Mouse (Mus musculus): ENCODE measurements around the gene Dennd1a. TPM values are rescaled to one million over a fixed set of nuclear protein-coding genes. Genes with fewer than 3 reads are reported as not detected.

Gene Dennd1a
- polyA plus RNA-seq, 1 experiment: 36.2 TPM

DNA sequence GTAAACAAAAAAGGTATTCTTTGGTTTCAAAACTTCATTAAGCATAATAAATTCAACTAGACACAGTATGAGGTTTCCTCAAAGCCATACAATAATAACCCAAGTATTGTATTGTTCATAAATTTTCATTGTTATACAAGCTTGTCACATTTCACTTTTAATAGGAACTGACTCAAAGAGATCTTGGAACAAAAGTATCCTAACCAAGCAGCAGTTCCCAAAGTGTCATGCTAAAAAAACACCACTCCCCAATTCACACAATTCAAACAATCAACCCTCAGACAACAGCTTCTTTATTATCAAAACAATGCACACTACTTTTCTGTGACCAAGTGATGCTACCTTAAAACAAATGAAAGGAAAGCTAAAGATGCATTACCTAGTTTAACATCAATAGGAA is 111.9 kb downstream of the Dennd1a start:
- Histone ChIP-seq H3K27ac (ENCODE audit: insufficient read depth, low read depth, low read length) (no peak overlapping the region), H3K27me3 (replicated peaks; ENCODE audit: control insufficient read depth, insufficient read depth, low read length) (no peaks in the 10 kb centered on the region), H3K4me1 (ENCODE audit: control insufficient read depth, insufficient read depth, low read length) (no peaks in the 10 kb centered on the region), H3K36me3 (ENCODE audit: control insufficient read depth, insufficient read depth, low read length) (no peaks in the 10 kb centered on the region), H3K4me3 (ENCODE audit: insufficient read depth, low read depth, low read length) (no peak overlapping the region)
- TF ChIP-seq POLR2A (IDR thresholded peaks at IDR 0.05; ENCODE audit: low read depth, low read length) (no peak), CTCF (conservative IDR thresholded peaks at IDR 0.05; ENCODE audit: insufficient read depth, insufficient read length, low read depth, low read length) (no peak)
- DNase-seq: no peak

DNA sequence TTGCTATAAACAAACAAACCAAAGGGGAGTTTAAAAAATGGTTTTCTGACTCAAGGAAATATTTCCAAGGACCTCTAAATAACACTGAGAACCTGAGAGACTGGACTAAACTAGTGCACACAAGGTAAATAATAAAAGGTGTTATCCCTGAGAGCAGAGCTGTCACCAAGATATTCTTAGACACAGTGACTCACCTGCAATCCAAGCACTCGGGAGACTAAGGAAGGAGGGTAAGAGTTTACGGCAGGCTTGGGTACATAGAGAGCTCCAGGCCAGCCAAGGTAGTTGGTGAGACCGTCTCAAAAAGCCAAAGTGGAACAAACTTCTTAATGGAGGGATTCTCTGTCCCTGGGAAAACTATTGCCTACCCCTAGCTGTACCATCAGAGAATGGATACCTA is 118.6 kb downstream of the Dennd1a start:
- no peak for DNase-seq
- Histone ChIP-seq H3K27ac (ENCODE audit: insufficient read depth, low read depth, low read length) (no peak overlapping the region), H3K36me3 (ENCODE audit: control insufficient read depth, insufficient read depth, low read length) (no peaks in the 10 kb centered on the region), H3K27me3 (replicated peaks; ENCODE audit: control insufficient read depth, insufficient read depth, low read length) (no peaks in the 10 kb centered on the region), H3K4me3 (ENCODE audit: insufficient read depth, low read depth, low read length) (no peak overlapping the region), H3K4me1 (ENCODE audit: control insufficient read depth, insufficient read depth, low read length) (no peaks in the 10 kb centered on the region; the same call in 1 of the 2 replicates)
- WGBS: 87% methylated on average over 3 of the region's 3 CpGs
- no peak for TF ChIP-seq POLR2A (IDR thresholded peaks at IDR 0.05; ENCODE audit: low read depth, low read length)
- TF ChIP-seq CTCF (conservative IDR thresholded peaks at IDR 0.05; ENCODE audit: insufficient read depth, insufficient read length, low read depth, low read length): no peak

DNA sequence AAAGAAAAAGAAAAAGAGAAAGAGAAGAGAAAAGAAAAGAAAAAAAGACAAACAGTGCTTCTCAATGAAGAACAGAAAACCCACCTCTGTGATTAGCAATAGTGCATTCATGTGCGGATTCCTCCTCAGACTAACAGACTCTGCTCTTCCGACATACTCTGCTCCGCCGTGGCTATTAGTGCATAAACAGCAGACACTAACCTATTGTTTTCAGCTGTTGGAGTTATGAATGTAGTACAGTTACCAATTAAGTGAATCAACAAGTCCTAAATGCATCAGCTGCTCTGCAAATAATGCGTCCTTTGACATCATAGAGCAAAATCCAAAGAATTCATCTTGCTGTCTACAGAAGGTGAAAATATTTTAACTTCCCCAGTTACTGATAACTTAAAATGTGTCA is 121.2 kb downstream of the Dennd1a start:
- peaks cover 2% of the 10 kb centered on the region; the same call in 1 of the 2 replicates for H3K4me1 ChIP-seq (ENCODE audit: control insufficient read depth, insufficient read depth, low read length)
- H3K27me3 ChIP-seq (replicated peaks; ENCODE audit: control insufficient read depth, insufficient read depth, low read length): no peaks in the 10 kb centered on the region
- DNase-seq: no peak
- no peak overlapping the region for H3K27ac ChIP-seq (ENCODE audit: insufficient read depth, low read depth, low read length)
- H3K4me3 ChIP-seq (ENCODE audit: insufficient read depth, low read depth, low read length): no peak overlapping the region
- H3K36me3 ChIP-seq (ENCODE audit: control insufficient read depth, insufficient read depth, low read length): no peaks in the 10 kb centered on the region
- TF ChIP-seq POLR2A (IDR thresholded peaks at IDR 0.05; ENCODE audit: low read depth, low read length) (no peak), CTCF (conservative IDR thresholded peaks at IDR 0.05; ENCODE audit: insufficient read depth, insufficient read length, low read depth, low read length) (no peak)
- 55% methylated on average over 5 of the region's 5 CpGs for WGBS

DNA sequence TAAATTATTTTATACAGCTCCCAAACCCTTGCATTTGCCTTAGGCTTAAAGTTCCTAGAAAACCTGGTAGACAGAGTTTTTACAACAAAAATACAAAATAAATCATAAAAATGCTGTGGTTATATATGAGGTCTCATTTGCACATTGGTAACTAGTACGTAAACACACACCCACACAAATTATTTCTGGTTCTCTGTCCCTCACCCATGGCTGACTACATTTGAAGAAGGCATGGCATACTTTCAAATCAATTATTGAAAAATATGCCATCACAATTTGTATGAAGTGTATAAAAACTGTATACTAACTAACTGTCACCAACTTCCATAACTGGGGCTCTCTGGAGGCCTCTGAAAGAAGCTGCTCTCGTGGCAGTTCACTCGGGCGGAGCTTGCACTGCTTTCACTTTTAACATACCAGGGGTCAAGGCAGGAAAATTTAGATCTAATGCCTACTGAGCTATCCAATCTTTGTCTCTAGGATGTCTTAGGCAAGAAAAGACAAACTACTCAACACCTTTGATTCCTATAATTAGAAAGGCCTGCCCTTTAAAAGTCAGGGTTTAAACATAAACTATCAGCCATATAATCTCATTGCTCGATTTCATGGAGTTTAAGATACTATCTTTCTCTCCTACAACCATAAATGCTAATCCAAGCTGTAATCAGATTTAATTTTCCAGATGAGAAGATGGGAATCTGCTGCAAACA is 122.7 kb downstream of the Dennd1a start:
- TF ChIP-seq CTCF (conservative IDR thresholded peaks at IDR 0.05; ENCODE audit: insufficient read depth, insufficient read length, low read depth, low read length) (no peak), POLR2A (IDR thresholded peaks at IDR 0.05; ENCODE audit: low read depth, low read length) (no peak)
- peak; percentile 41 for DNase-seq
- 42% methylated on average over 5 of the region's 5 CpGs for whole genome bisulfite sequencing

DNA sequence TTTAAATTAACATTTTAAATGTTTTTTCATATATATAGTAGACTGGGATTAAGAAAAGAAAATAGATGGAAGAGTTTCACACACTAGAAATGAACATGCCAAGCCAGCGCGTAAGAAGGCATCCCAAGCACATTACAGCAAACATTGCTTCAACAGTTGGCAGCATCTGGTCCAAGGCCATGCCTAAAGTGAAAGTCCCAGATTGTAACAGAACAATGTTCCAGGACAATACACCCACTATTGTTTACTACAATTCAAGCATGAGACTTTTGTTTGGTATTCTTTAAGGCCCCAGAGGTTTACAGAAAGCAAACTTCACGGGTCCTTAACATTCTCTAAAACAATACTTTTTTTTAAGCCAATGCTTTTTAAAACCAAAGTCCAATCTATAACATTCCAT is 124.7 kb downstream of the Dennd1a start:
- Histone ChIP-seq H3K36me3 (ENCODE audit: control insufficient read depth, insufficient read depth, low read length) (no peaks in the 10 kb centered on the region), H3K27me3 (replicated peaks; ENCODE audit: control insufficient read depth, insufficient read depth, low read length) (no peaks in the 10 kb centered on the region), H3K27ac (ENCODE audit: insufficient read depth, low read depth, low read length) (no peak overlapping the region), H3K4me3 (ENCODE audit: insufficient read depth, low read depth, low read length) (no peak overlapping the region), H3K4me1 (ENCODE audit: control insufficient read depth, insufficient read depth, low read length) (peaks cover 13% of the 10 kb centered on the region; the same call in 1 of the 2 replicates)
- no peak for DNase-seq
- TF ChIP-seq CTCF (conservative IDR thresholded peaks at IDR 0.05; ENCODE audit: insufficient read depth, insufficient read length, low read depth, low read length) (no peak), POLR2A (IDR thresholded peaks at IDR 0.05; ENCODE audit: low read depth, low read length) (no peak)
- 77% methylated on average over 3 of the region's 3 CpGs for whole genome bisulfite sequencing

More for the DNA sequence above, 122.7 kb downstream of the Dennd1a start:
- H3K4me1 ChIP-seq (ENCODE audit: control insufficient read depth, insufficient read depth, low read length): peaks cover 9% of the 10 kb centered on the region; the same call in 1 of the 2 replicates
- H3K27me3 ChIP-seq (replicated peaks; ENCODE audit: control insufficient read depth, insufficient read depth, low read length): no peaks in the 10 kb centered on the region
- no peaks in the 10 kb centered on the region for H3K36me3 ChIP-seq (ENCODE audit: control insufficient read depth, insufficient read depth, low read length)
- no peak overlapping the region; the same call in 1 of the 2 replicates for H3K27ac ChIP-seq (ENCODE audit: insufficient read depth, low read depth, low read length)
- no peak overlapping the region for H3K4me3 ChIP-seq (ENCODE audit: insufficient read depth, low read depth, low read length)

DNA sequence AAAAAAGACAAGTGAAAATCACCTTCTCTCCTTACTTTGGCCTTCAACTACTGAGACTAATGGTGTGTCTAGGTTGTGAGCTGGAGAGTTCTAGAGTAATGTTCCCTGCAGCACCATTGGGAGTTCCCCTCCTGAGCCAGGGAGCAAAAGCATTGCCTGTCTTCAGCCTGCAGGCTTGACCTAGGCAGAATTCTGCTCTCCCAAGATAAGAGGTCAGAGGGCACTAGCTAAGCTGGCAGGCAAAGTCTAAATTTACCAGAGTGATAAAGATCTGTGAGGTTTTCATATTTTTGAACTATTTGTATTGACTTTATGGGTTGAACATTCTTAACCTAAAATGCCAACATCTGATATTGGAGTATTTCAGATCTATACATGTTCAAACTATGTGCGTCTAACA is 125.7 kb downstream of the Dennd1a start:
- Histone ChIP-seq H3K4me1 (ENCODE audit: control insufficient read depth, insufficient read depth, low read length) (peaks cover 13% of the 10 kb centered on the region; the same call in 1 of the 2 replicates), H3K27me3 (replicated peaks; ENCODE audit: control insufficient read depth, insufficient read depth, low read length) (no peaks in the 10 kb centered on the region), H3K36me3 (ENCODE audit: control insufficient read depth, insufficient read depth, low read length) (no peaks in the 10 kb centered on the region), H3K4me3 (ENCODE audit: insufficient read depth, low read depth, low read length) (no peak overlapping the region), H3K27ac (ENCODE audit: insufficient read depth, low read depth, low read length) (no peak overlapping the region)
- TF ChIP-seq CTCF (conservative IDR thresholded peaks at IDR 0.05; ENCODE audit: insufficient read depth, insufficient read length, low read depth, low read length) (no peak; the same call in 1 of the 2 replicates), POLR2A (IDR thresholded peaks at IDR 0.05; ENCODE audit: low read depth, low read length) (no peak)
- 85% methylated on average over 1 of the region's 1 CpGs for WGBS
- no peak for DNase-seq

DNA sequence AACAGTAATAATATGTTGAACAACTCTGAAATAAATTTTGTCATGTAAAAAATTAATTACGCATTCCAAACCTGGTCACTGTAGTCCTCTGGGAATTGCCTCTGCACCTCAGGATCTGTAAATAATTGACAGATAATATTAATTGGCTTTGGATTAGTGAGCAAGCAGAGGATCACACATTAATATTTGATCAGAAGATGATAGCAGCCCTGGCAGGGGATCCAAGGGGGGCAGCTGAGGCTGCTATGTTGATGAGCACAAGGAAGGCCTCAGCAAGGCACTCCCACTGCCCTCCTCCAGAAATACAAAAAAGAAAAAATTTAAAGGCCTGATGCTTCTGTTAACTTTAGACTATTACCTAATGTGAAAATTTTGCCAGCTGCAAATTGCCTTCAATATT is 127.5 kb downstream of the Dennd1a start:
- DNase-seq: peak; percentile 61
- 50% methylated on average over 1 of the region's 1 CpGs for WGBS

More for the DNA sequence above, 127.5 kb downstream of the Dennd1a start:
- Histone ChIP-seq H3K27me3 (replicated peaks; ENCODE audit: control insufficient read depth, insufficient read depth, low read length) (no peaks in the 10 kb centered on the region), H3K27ac (ENCODE audit: insufficient read depth, low read depth, low read length) (no peak overlapping the region; the same call in 1 of the 2 replicates), H3K36me3 (ENCODE audit: control insufficient read depth, insufficient read depth, low read length) (no peaks in the 10 kb centered on the region), H3K4me1 (ENCODE audit: control insufficient read depth, insufficient read depth, low read length) (peaks cover 13% of the 10 kb centered on the region; the same call in 1 of the 2 replicates), H3K4me3 (ENCODE audit: insufficient read depth, low read depth, low read length) (no peak overlapping the region)
- no peak for TF ChIP-seq CTCF (conservative IDR thresholded peaks at IDR 0.05; ENCODE audit: insufficient read depth, insufficient read length, low read depth, low read length)
- TF ChIP-seq POLR2A (IDR thresholded peaks at IDR 0.05; ENCODE audit: low read depth, low read length): no peak
